Mouse (Mus musculus): ENCODE measurements around the gene Med16.
"Not testable (repeated sequence)": the region's sequence is repeated elsewhere in the genome, so short reads cannot be mapped to it uniquely, and the experiment has no call there.

The Med16 gene

DNA sequence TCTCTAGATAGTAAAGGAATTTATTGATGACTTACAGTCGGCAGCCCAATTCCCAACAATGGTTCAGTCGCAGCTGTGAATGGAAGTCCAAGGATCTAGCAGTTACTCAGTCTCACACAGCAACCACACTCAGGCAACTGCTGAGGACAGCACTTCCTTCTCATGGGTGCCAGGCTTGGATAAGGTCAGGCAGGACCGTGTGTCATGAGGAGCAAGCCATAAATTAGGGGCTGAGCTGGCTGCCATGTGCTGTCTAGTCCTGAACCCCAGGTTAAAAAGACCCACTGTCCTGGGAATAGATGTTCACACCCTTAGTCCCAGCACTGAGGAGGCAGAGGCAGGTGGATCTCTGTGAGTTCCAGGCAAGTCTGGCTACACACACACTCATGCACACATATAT lies 23.8 kb downstream of the Med16 start:
- not testable (repeated sequence) for DNase-seq (ENCODE audit: low spot score in 2 of 2)

GRCm38 (mm10) chr10:79884446-79884845 lies 24.3 kb downstream of the Med16 start:
- no peak for DNase-seq (ENCODE audit: low spot score in 2 of 2)

DNA sequence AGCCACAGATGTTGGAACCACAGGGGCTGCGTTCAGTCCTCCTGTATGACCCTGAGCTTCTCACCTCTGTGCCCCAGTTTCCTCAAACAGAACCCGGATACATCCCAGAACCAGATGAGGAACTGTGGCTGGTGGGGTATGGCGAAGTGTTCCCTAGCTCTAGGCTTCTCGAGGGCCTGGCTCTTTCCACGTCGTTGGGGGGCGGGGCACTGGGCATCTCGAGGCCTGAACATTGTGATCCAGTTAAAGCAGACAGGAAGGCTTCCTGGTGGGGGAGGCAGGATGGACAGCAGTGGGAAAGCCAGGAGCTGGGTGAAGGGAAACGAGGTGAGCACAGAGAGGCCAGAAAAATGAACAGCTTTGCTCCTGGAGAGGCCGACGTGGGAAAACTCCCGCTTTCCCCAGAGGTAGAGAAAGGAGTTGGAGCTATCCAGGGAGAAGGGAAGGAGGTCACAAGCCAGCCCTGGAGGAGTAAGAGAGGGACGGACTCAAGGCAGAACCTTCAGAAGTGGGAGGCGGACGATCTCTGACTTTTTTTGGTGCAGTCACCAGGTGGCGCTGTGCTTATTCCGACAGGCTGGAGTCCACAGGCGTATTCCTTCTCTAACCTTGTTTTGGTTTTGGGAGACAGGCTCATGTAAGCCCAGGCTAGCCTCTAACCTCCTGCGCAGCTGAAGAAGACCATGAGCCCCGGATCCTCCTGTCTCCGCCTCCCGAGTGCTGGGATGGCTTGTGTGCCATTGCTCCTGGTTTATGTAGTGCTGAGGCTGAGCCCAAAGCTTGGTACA lies 25.2 kb downstream of the Med16 start:
- peak; percentile 64 to 72 for DNase-seq (ENCODE audit: low spot score in 2 of 2)

DNA sequence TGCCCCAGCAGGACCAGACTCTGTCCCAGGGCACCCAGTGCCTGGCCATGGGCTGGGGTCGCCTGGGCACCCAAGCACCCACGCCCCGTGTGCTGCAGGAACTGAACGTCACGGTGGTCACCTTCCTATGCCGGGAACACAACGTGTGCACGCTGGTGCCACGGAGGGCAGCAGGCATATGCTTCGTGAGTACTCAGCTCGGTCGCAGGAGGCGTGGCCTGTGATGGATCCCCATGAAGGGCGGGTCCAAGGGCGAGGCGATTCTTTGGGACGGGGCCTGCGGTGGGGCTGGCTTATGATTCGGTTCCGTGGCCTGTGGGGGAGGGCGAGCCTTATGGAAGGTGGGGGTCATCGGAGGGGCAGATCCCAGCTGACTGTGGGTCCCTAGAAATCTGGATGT lies 26.7 kb downstream of the Med16 start:
- no peak for DNase-seq (ENCODE audit: low spot score in 2 of 2)

DNA sequence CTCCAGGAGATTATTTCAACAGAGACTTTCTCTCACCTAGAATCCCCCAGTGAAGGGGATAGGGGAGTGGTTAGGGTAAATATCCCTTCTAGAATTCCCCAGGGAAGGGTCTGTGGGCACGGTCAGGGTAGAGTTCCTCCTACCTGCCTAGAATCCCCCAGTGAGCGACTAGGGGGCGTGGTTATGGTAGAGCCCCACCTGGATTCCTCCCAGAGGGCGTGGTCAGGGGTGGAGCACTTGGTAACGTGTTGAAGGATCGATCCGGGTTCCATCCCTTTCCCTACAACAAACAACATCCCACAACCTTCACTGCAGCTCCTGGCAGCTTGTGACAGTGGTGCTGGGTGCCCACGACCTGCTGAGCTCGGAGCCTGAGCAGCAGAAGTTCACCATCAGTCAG lies 28.0 kb downstream of the Med16 start:
- DNase-seq (ENCODE audit: low spot score in 2 of 2), result no peak

- DNase-seq (ENCODE audit: low spot score in 2 of 2), result no peak
Observed at GRCm38 (mm10) chr10:79879527-79879926, 29.2 kb downstream of the Med16 start.

DNA sequence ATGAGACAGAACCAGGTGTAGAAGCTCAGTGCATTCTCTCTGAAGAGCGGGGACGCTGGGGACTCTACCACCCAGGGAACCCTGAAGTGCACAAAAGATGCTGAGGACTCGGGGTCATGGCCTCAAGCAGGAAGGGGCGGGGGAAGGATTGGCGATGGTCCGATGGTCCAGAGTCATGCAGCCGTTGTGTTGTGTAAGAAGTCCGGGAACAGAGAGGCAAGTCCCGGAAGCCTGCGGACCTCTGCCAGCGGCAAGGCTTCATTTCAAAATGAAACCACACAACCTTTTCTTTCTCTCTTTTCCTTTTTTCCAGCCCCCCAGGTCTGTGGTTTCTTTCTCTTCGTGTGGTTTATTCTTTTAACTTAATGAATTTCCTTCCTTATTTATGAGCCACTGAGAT lies 31.0 kb downstream of the Med16 start:
- DNase-seq (ENCODE audit: low spot score in 2 of 2), result no peak

DNA sequence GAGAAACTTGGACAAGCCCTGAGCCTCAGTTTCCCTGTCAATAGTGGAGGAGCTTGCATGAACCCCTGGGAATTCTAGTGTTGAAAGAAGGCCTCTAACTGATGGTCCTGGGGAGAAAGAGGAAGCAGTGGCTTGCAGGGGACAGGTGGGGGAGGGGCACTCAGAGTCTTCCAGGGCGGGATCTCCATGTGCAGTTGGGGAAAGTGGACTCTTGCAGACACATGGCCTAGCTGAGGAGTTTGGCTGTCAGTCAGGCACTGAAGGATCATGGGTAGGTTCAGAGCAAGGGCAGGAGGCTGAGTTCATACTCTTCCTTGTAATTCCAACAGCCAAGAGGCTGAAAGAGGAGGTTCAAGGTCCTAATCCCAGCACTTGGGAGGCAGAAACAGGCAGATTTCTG lies 31.5 kb downstream of the Med16 start:
- no peak for DNase-seq (ENCODE audit: low spot score in 2 of 2)

- DNase-seq (ENCODE audit: low spot score in 2 of 2), result no peak
Observed at GRCm38 (mm10) chr10:79874290-79874862, 34.3 kb downstream of the Med16 start, which contains the start of the genes Prtn3 and Plppr3. Prtn3 (plus strand) TSS chr10:79874476. Plppr3 (minus strand) TSS chr10:79874634.

GRCm38 (mm10) chr10:79873715-79874289 lies 34.9 kb downstream of the Med16 start:
- no peak for DNase-seq (ENCODE audit: low spot score in 2 of 2)

DNA sequence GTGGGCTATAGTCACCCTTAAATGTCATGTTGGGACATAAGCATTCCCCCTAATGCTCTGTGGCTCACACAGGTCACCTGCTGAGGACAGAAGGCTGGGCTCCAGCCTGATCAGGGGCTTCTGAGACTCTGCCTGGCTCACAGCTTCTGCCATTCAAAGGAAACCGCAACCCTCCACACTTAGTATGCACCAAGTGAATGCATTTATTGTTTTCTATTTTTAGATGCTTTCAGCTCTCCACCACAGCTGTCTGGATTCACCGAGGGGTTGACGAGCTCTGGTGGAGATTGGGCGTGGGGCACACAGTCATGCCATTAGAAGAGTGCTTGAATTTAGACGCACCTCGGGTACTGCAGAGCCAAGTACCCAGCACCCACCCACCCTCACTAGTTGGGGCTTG lies 35.4 kb downstream of the Med16 start:
- no peak for DNase-seq (ENCODE audit: low spot score in 2 of 2)

DNA sequence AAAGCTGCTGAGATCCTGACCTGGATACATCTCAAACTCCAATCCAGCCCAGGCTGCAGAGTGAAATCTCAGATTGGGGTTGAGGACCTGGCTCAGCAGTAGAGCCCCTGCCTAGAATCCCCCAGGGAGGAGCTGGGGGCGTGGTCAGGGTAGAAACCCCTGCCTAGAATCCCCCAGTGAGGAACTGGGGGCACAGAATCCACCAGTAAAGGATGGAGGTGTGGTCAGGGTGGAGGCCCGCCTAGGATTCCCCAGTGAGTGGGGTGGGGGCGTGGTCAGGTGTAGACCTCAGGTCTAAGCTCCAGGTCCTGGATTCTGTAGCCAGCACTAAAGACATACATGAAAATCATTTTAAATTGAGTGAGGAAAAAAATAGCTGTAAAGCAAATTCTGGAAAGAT lies 35.9 kb downstream of the Med16 start:
- DNase-seq (ENCODE audit: low spot score in 2 of 2), result no peak

DNA sequence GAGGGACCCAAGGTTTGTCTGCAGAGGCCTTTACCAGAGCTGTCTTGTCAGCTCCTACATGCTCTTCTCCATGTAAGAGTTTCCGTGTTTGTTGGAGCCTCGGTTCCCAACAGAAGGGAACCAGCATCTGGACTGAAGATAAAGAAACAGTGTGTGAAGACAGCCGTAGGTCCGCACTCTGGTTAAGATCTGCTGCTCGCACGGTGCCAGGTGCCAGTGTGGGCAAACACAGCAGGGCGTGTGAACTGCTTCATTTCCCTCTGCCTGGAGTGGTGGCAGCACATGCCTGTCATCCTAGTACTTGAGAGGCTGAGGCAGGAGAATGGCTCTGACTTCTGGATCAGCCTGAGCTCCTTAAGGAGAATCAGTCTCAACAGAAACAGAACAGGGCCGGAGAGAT lies 36.9 kb downstream of the Med16 start:
- no peak for DNase-seq (ENCODE audit: low spot score in 2 of 2)

GRCm38 (mm10) chr10:79866601-79867000 lies 42.1 kb downstream of the Med16 start:
- DNase-seq (ENCODE audit: low spot score in 2 of 2), result no peak

- DNase-seq (ENCODE audit: low spot score in 2 of 2), result no peak
Observed at GRCm38 (mm10) chr10:79865801-79866295, 42.9 kb downstream of the Med16 start.

- no peak for DNase-seq (ENCODE audit: low spot score in 2 of 2)
Observed at GRCm38 (mm10) chr10:79865189-79865601, 43.5 kb downstream of the Med16 start.

- no peak for DNase-seq (ENCODE audit: low spot score in 2 of 2)
Observed at GRCm38 (mm10) chr10:79864351-79865188, 44.2 kb downstream of the Med16 start.

DNA sequence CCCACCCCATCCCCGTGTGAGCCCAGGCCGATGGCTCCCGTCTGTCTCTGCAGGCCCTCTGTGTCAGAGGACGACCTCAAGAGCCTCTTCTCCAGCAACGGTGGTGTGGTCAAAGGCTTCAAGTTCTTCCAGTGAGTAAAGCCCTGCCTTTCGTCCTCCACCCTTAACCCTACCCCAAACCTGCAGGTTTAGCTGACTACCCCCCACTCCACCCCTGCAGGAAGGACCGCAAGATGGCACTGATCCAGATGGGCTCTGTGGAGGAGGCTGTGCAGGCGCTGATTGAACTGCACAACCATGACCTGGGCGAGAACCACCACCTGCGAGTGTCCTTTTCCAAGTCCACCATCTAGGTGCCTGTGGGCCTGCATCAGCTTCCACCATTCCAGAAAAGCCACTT lies 45.8 kb downstream of the Med16 start:
- DNase-seq (ENCODE audit: low spot score in 2 of 2), result no peak

- DNase-seq (ENCODE audit: low spot score in 2 of 2), result no peak
Observed at GRCm38 (mm10) chr10:79862049-79862788, 46.5 kb downstream of the Med16 start.

- no peak for DNase-seq (ENCODE audit: low spot score in 2 of 2)
Observed at GRCm38 (mm10) chr10:79861230-79862048, 47.3 kb downstream of the Med16 start.
